Mouse (Mus musculus) G1E (cell line): ENCODE measurements around the gene Vav3.

Experiments
- CTCF ChIP-seq: IDR thresholded peaks from 2 replicates; pipeline ENCODE4 v1.5.1; 2012; ENCODE audit warnings: low read depth, low read length, inconsistent platforms, mixed read lengths
- GATA1 ChIP-seq: IDR thresholded peaks from 2 replicates; pipeline ENCODE4 v1.6.1; 2012; ENCODE audit warnings: borderline replicate concordance, low read length, inconsistent platforms, mixed read lengths
- GATA2 ChIP-seq: IDR thresholded peaks from 2 replicates; pipeline ENCODE4 v1.6.1; 2012; ENCODE audit warnings: low read depth, low read length, inconsistent platforms, borderline replicate concordance

- no peak for TF ChIP-seq CTCF
- TF ChIP-seq GATA1: no peak
- no peak for TF ChIP-seq GATA2
Observed at GRCm38 (mm10) chr3:109464600-109464999, 124.1 kb downstream of the Vav3 start.
